Mouse (Mus musculus): Measurements from ENCODE around the gene Tbc1d14.

Tbc1d14 gene

GRCm38 (mm10) chr5:36508351-36508750 is 84.7 kb downstream of the Tbc1d14 start:
- DNase-seq (ENCODE audit: inconsistent ontology term): no peak

DNA sequence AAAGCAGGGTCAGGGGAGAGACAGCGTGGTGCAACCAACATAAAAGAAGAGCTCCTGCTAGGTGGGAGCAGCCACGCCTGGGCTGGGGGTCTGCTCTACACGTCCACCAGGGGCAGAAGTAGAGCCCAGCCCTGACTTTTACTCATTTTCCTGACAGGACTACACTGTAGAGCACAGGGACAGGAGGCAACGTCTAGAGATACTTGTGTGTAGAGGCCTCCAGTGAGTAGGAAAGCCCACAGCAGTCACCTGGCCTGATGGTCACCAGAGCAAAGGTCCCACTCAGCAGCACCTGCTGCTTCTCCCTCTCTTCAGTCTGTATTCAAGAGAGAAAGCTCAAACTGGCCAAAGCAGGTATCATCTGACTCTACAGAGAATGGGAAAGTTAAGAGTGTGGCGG is 87.4 kb downstream of the Tbc1d14 start:
- DNase-seq (ENCODE audit: inconsistent ontology term): no peak

DNA sequence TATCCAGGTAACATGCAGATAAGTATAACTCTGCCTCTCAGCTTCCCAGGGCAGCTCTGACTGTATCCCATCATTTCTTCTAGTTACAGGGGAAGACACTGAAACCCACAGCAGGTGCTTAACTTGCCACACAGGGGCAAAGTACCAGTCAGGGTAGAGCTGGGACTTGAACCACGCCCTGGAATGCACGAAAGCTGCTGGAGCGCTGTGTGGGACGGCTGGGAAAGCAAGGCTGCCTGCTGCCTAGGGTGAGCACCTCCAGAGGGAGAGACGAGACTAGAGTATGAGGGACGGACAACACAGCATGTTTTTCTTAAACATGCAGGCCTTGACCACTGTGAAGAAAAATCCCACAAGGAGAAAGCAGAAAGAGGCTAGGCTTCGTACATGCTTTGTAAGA is 87.8 kb downstream of the Tbc1d14 start:
- no peak for DNase-seq (ENCODE audit: inconsistent ontology term)

DNA sequence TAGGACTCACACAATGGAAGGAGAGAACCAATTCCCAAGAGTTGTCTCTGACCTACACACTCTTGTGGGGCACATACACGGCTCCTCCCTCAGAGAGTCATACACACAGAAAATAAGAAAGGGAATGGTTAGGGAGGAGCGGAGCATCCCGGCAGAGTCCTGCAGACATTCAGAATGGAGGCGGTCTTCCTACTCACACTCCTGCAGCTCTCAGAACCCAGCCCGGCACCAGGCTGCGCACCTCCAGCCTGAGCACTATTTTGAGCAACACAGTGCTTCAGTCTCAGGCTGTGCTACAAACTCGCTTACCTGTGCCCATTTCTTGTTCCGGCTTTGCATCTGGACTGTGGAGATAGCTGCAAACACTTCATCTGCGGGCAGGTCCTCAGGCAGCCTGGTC is 98.4 kb downstream of the Tbc1d14 start:
- no peak for DNase-seq (ENCODE audit: inconsistent ontology term)

DNA sequence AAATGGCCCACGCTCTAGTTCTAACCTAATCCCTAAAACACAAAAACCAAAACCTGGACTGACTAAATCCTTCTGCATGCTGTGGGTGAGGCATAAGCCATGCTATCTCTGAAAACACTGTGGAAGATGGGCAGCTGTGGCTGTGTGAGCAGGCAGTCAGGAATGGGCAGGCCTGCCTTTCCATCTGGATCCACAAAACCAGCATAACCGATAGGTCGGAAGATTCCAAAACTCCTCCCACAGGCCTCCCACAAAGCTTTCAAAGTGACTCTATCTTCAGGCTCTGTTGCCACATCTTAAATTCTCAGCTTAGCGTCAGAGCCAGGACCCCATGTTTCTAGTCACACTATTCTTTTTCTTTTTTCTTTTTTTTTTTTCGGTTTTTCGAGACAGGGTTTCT is 99.2 kb downstream of the Tbc1d14 start:
- DNase-seq (ENCODE audit: inconsistent ontology term): no peak

GRCm38 (mm10) chr5:36489225-36489624 is 103.9 kb downstream of the Tbc1d14 start:
- DNase-seq (ENCODE audit: inconsistent ontology term): no peak

- DNase-seq (ENCODE audit: inconsistent ontology term): no peak
Measured at GRCm38 (mm10) chr5:36485306-36485705, 107.8 kb downstream of the Tbc1d14 start.

DNA sequence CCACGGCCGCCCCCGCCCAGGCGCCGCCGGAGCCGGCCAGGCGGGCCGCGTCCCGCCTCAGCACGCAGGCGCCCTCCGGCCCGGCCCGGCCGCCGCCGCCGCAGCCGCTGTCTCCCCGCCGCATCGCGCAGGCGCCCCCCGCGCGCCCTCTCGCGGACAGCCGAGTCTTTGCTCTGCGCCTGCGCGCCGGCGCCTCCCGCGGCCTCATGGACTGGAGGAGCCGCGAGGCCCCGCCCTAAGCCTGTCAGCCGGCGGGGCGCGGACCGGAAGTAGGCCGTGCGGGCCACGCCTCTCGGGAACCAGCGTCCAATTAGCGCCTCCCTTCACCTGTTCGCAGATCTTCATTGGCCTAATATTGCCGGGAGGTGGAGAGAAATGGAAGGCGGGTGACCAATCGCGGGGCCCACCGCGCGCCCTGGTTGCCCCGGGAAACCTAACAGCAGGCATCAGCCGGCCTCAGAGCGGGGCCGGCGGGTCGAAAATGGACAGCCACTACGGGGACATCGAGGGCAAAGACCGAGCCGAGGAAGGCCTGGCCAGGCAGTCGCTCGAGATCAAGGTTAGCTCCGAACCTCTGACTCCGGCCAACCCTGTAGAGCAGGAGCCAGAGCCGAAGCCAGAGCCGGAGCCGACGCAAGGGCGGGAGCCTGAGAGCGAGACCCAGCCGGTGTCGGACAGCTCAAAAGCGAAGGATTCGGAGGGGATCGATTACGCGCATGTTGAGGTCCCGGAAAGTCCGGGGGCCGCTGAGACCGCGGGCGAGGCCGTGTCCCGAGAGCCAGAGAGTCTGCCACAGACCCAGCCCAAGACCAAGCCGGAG is 108.7 kb downstream of the Tbc1d14 start, which contains the start of the genes Tada2b and Ccdc96:
Gene Tada2b, minus strand, starts transcription at position 115 of the 820 bp plus-strand sequence.
Gene Ccdc96, plus strand, starts transcription at position 418 of the 820 bp plus-strand sequence.
- DNase-seq (ENCODE audit: inconsistent ontology term): peak; percentile 100

- DNase-seq (ENCODE audit: inconsistent ontology term): peak; percentile 49
Measured at GRCm38 (mm10) chr5:36483203-36484101, 109.6 kb downstream of the Tbc1d14 start.

DNA sequence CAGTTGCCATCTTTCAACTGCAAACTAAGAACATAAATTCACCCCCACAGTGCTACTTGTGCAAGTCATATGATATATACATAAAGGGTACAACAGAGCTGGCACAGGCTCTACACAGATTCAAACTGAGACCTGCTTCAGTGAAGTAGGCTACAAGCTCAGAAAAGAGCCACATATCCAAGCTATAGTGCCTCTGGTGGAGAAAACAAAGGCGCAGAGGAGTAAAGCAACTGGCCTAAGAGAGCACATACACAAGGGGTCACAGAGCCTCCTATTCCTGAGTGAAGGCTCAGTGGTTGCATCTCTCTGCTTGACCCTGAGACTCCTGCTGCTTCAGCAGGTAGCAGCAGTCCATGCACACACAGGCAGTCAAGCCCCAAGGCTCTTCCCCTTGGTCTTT is 112.0 kb downstream of the Tbc1d14 start:
- DNase-seq (ENCODE audit: inconsistent ontology term): no peak

DNA sequence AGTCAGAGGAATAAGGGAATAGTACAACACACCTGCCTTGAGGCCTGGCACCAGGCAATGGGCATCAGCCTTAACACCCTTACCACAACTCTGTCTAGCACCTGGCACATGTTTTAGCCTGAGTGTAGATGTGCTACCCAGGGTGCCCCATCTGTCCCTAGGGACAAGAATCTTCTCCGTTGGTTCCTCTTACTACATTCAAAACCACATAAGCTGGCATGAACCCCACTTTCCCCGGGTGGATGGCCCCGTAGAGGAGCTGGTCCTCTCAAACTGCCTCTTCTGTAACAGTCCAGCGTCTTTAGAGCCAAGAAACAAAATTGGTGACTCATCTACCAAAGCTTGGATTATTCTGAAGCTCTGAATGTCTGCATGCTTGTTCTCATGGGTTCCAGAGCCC is 112.7 kb downstream of the Tbc1d14 start:
- peak; percentile 60 for DNase-seq (ENCODE audit: inconsistent ontology term)

DNA sequence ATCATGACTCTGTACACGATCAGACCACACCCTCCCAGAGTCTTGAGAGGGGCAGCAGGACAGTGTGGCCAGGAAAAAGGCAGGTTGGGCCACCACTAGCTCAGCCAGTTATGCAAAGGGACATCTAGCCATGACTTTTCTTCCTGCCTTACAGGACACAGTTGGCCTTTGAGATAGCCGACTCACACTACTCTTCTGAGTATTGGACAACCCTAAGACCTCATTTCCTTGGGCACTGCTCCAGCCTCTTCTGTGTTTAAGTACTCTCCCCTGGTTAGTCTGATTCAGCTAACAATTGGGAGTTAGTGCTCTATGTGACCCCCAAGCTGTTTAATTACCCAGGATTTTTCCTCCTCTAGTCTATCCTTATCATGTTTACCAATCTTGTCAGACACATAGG is 113.3 kb downstream of the Tbc1d14 start:
- no peak for DNase-seq (ENCODE audit: inconsistent ontology term)

GRCm38 (mm10) chr5:36478540-36479420 is 114.3 kb downstream of the Tbc1d14 start:
- no peak for DNase-seq (ENCODE audit: inconsistent ontology term)

- no peak for DNase-seq (ENCODE audit: inconsistent ontology term)
Measured at GRCm38 (mm10) chr5:36477486-36477885, 115.6 kb downstream of the Tbc1d14 start.

- DNase-seq (ENCODE audit: inconsistent ontology term): no peak
Measured at GRCm38 (mm10) chr5:36474283-36474682, 118.8 kb downstream of the Tbc1d14 start.

DNA sequence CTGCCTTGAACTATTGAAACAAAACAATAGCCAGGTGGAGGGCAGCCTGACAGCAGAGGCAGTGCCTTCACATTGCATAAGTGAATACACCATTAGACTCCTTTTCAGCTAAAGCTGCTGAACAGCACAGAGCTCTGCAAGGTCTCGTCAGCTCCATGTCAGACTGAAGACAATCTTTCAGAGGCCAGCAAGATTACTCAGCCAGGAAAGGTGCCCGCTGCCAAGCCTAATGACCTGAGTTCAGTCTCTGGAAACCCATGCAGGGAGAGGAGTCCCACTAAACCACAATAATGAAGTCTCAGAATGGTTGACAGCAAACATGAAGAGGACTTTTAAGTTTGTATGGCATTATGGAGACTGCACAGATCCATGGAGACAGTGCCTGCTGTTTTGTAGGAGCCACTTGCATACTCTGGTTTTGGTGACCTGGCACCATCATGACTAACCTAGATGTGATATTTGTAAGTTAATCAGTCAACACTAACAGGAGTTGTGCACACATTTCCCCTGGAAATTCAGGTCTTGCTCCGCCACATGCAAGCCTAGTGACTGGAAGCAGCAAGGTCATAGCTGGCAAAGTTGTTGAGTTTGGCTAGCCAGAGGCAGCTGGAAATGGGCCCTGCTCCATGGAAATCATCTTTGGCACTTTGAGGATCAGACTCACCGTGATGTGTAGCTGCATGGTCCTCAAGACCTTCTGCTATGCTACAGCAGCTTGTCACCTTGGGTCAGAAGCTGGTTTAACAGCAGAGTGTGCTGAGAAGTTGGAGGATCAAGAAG is 120.0 kb downstream of the Tbc1d14 start:
- DNase-seq (ENCODE audit: inconsistent ontology term): no peak

DNA sequence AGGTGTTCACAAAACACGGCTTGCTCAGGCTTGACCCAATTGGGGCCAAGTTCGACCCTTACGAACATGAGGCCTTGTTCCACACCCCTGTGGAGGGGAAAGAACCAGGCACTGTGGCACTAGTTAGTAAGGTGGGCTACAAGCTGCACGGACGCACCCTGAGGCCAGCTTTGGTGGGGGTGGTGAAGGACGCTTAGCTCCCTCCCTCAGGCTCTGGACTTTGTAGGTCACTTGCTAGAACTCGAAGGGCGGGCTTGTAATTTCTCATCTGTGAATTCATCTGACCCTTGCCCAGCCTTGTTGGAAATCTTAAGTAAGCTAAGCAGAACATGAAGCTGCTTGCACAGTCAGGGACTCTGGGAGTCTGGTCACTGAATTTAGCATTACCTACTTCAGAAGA is 121.9 kb downstream of the Tbc1d14 start:
- DNase-seq (ENCODE audit: inconsistent ontology term): no peak

DNA sequence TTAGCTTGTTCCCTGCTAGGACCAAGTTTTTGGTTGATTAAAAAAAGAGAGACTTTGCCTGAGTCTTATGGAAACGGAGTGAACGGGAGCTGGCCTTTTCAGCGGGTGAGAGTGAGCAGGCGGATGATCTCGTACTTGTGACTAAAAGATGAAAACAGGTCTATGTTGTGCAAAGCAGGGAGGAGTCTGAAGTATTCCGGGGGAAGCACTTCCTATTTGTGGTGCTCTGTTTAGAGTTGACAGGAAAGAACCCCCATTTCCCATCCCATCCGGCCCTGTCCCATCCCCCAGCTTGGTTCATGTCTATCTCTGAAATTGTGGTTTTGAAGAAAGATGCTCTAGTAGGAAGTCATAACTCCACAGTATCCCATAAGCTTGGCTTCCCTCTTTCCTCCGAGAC is 127.2 kb downstream of the Tbc1d14 start:
- no peak for DNase-seq (ENCODE audit: inconsistent ontology term)

GRCm38 (mm10) chr5:36464709-36465661 is 128.1 kb downstream of the Tbc1d14 start, which contains the start of gene Grpel1:
Grpel1 (plus strand) TSS chr5:36464998.
- DNase-seq (ENCODE audit: inconsistent ontology term): peak; percentile 99

DNA sequence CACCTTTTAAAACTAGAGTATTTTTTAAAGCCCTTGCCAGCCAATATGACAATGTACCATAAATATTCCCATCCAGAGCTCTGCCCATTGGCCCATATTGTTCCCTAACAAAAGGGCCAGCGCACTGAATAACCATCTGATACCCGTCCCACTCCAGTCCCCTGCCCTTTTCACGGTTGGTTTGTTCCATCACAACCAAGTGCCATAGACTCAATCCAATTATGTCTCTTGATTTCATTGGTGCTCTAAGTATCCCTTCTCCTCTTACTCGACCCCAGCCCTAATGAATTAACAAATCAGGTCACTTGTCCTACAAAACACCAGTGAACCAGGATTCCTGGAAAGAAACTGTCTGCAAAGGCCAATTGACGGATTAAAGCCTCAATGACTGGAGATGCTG is 129.7 kb downstream of the Tbc1d14 start:
- peak; percentile 66 for DNase-seq (ENCODE audit: inconsistent ontology term)

All from Muller cell, postnatal 12 days (primary cell).